Mouse (Mus musculus) limb, embryonic 14.5 days (tissue): ENCODE results near the gene Cd151. TPM values are rescaled to one million over a fixed set of nuclear protein-coding genes. Genes with fewer than 3 reads are reported as not detected.
A peak's percentile ranks its signal among the peaks of the same experiment; 100 is the strongest.

Experiments
- ATAC-seq: fragments of 200-750 bp; cut with Nextera tagmentation; 2 replicates; pipeline ENCODE4 v1.8.0; 2017; ENCODE audit warnings: low read depth, moderate number of reproducible peaks, moderate TSS enrichment; ENCODE audit not compliant: low FRiP score
- DNase-seq: peaks from one replicate; pipeline ENCODE4 v3.0.0-alpha.2; 2015; ENCODE audit warnings: low spot score
- H3K27ac ChIP-seq: fragments of 300-500 bp; sonication (generic); replicated peaks from 2 replicates; pipeline ENCODE4 v1.5.1; 2014; ENCODE audit warnings: low read depth, mild to moderate bottlenecking, low read length, moderate library complexity, mixed read lengths
- H3K27me3 ChIP-seq: fragments of 300-500 bp; sonication (generic); 2 replicates; pipeline ENCODE4 v1.6.1; 2014; ENCODE audit warnings: low read length, mixed read lengths; ENCODE audit not compliant: control insufficient read depth, insufficient read depth
- H3K36me3 ChIP-seq: fragments of 300-500 bp; sonication (generic); 2 replicates; pipeline ENCODE4 v1.6.1; 2014; ENCODE audit warnings: mild to moderate bottlenecking, low read length, moderate library complexity, mixed read lengths; ENCODE audit not compliant: control insufficient read depth, insufficient read depth
- H3K4me1 ChIP-seq: fragments of 300-500 bp; sonication (generic); 2 replicates; pipeline ENCODE4 v1.6.1; 2014; ENCODE audit warnings: antibody characterized with exemption, low read length, mixed read lengths; ENCODE audit not compliant: control insufficient read depth, insufficient read depth
- H3K4me2 ChIP-seq: fragments of 300-500 bp; sonication (generic); replicated peaks from 2 replicates; pipeline ENCODE4 v1.6.1; 2014; ENCODE audit warnings: low read depth, mild to moderate bottlenecking, low read length, moderate library complexity; ENCODE audit not compliant: severe bottlenecking
- H3K4me3 ChIP-seq: fragments of 300-500 bp; sonication (generic); replicated peaks from 2 replicates; pipeline ENCODE4 v1.5.1; 2014; ENCODE audit warnings: low read length
- H3K9ac ChIP-seq: fragments of 300-500 bp; sonication (generic); 2 replicates; pipeline ENCODE4 v1.6.1; 2014; ENCODE audit warnings: mild to moderate bottlenecking, low read depth, low read length, moderate library complexity; ENCODE audit not compliant: severe bottlenecking
- H3K9me3 ChIP-seq: fragments of 300-500 bp; sonication (generic); 2 replicates; pipeline ENCODE4 v1.6.1; 2016; ENCODE audit warnings: low read length; ENCODE audit not compliant: control insufficient read depth
- POLR2A ChIP-seq: fragments of 200-500 bp; IDR thresholded peaks from 2 replicates; pipeline ENCODE4 v1.8.0; 2012; ENCODE audit warnings: inconsistent platforms, mild to moderate bottlenecking, moderate library complexity, borderline replicate concordance; ENCODE audit not compliant: insufficient read depth, insufficient read length; ENCODE audit errors: extremely low read depth
- WGBS: fragments of 180-500 bp; shearing (Covaris S2); extraction: QIAGEN DNeasy Blood & Tissue Kit; methylation state at CpG from one replicate; pipeline ENCODE4 v1.1.7; 2014; 5-methylcytosine and 5-hydroxymethylcytosine counted together
- polyA plus RNA-seq, 2 experiments: library from polyadenylated mRNA; depleted of rRNA in 1 of 2; stranded (reverse) in 1 of 2; unstranded in 1 of 2; fragments of >200 nt; fragmentation: Nextera tagmentation in 1 of 2; extraction: Ambion mirVana in 1 of 2; gene quantifications; 2 replicates each; pipeline versions ENCODE4 v1.2.1 to v1.2.3; 2012 to 2014

Cd151 gene
- polyA plus RNA-seq, 2 experiments = 44.4 to 100 TPM

DNA sequence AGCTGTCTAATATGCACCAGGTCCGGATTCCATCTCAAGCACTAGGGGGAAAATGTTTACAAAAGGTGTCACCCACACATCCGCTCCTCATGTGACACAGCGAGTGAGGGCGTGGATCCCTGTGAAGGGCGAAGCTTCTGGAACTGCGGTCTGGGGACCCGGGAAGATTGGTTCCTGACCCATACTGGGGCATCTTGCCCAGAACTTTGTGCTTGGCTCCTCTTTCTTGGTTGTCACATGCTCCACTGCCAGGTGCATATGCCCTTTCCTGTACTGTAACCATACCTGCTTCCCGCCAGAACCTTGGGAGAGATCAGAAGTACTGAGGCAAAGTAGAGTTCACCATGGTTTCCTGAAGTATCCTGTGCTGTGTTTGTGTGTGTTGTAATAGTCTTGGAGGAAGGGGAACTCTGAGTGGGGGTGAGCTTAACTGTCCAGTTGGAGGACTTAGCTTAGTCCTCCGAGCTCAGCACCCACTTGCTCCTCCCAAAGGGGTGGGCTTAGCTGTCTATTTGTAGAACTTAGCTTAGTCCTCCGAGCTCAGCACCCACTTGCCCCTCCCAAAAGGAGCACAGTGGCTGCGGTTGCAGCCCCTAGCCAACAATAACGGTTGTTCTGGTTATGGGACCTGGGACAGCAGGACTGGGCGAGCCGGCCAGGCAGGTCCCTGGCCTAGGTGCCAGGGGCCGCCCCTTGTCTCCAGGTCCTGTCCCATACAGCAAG, 6.6 kb upstream of the Cd151 start, which contains the start of gene Cracr2b:
Gene Cracr2b (plus strand): TSS at position 704 of the 723 bp plus-strand sequence.
- H3K27ac ChIP-seq = no peak within 1 kb of the TSS
- 73% methylated on average over 15 of the region's 15 CpGs for WGBS
- peaks cover 25% of the 10 kb centered on the region for H3K4me1 ChIP-seq
- no peak for TF ChIP-seq POLR2A
- ATAC-seq = no peak
- peaks cover 46% of the 10 kb centered on the region for H3K27me3 ChIP-seq
- peaks cover 7% of the 10 kb centered on the region for H3K36me3 ChIP-seq
- H3K4me2 ChIP-seq = peak within 1 kb of the TSS; percentile 65
- H3K9me3 ChIP-seq = no peaks in the 10 kb centered on the region
- peak within 1 kb of the TSS; percentile 36 for H3K4me3 ChIP-seq
- no peak for DNase-seq
- H3K9ac ChIP-seq = peak within 1 kb of the TSS; percentile 22

DNA sequence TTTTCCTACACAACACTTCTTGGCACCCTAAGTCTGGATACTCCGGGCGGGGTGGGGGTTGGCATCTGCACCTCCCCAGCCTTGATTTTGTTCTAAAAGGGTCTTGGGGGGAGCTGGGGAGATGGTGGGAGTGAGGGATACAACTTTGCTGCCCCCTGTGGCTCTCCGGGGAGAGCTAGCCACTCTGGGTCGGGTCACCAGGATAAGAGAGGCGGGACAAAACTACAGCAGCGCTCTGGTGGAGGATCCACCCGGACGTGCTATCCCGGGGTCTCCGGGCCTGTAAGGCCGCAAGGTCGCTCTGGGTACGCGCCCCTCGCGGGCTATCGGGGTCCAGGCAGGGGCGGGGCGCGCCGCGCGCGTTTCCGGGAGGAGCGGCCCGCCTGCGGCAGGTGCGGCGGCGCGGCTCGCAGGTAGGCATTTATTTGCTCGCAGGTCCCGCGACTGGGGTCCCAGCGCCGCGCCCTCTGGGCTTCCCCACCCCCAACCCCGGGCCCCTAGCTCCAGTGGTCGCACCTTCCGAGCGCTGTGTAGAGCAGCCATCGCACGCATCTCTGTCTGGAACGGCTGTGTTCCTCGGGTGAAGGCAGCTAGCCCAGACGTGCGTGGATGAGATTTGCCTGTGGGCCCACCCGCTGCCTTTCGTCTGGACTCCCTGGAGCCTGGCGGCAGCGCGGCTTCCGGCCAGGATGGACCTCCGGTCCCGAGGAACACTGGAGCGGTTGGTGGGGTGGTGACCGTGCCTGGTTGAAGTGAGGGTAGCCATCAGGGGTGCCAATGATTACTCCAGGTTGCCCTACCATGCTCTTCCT, 5.5 kb upstream of the Cd151 start:
- ATAC-seq (no peak), DNase-seq (no peak)
- H3K9me3 ChIP-seq = no peaks in the 10 kb centered on the region
- H3K9ac ChIP-seq = peak overlapping the region; percentile 22
- H3K27ac ChIP-seq = no peak overlapping the region
- H3K4me3 ChIP-seq = peak overlapping the region; percentile 36
- H3K4me1 ChIP-seq = peaks cover 28% of the 10 kb centered on the region
- peak overlapping the region; percentile 65 for H3K4me2 ChIP-seq
- WGBS = 2% methylated on average over 36 of the region's 59 CpGs
- H3K36me3 ChIP-seq = peaks cover 7% of the 10 kb centered on the region
- H3K27me3 ChIP-seq = peaks cover 46% of the 10 kb centered on the region
- TF ChIP-seq POLR2A = no peak

DNA sequence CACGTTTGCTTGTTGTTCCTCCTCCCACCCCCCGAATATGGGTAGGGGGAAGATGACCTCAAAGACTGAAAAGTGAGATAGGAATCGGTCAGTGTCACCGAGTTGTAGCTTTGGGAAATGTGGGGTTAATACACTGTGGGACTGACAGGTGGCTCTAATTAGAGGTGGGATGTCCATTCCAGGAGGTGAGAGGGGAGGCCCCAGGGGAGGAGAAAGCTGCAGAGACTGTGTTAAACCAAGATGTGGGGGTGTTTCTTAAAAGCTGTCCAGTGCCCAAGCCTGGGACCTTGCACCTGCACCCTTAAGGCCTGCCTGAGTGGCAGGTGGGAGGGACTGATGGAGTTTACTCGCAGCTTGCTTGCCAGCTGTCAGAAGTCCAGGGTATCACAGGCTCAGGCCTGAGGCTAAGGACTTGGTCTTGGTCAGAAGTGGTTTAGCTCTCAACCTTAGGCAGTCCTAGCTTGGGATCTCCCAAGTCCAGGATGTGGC, 4.8 kb upstream of the Cd151 start:
- Histone ChIP-seq H3K4me3 (peak overlapping the region; percentile 36), H3K4me1 (peaks cover 31% of the 10 kb centered on the region), H3K36me3 (peaks cover 7% of the 10 kb centered on the region), H3K27me3 (peaks cover 46% of the 10 kb centered on the region), H3K27ac (no peak overlapping the region), H3K9me3 (no peaks in the 10 kb centered on the region), H3K4me2 (no peak overlapping the region; the same call in 1 of the 2 replicates), H3K9ac (no peak overlapping the region)
- ATAC-seq = no peak
- no peak for TF ChIP-seq POLR2A
- DNase-seq = no peak
- 11% methylated on average over 5 of the region's 5 CpGs for WGBS

DNA sequence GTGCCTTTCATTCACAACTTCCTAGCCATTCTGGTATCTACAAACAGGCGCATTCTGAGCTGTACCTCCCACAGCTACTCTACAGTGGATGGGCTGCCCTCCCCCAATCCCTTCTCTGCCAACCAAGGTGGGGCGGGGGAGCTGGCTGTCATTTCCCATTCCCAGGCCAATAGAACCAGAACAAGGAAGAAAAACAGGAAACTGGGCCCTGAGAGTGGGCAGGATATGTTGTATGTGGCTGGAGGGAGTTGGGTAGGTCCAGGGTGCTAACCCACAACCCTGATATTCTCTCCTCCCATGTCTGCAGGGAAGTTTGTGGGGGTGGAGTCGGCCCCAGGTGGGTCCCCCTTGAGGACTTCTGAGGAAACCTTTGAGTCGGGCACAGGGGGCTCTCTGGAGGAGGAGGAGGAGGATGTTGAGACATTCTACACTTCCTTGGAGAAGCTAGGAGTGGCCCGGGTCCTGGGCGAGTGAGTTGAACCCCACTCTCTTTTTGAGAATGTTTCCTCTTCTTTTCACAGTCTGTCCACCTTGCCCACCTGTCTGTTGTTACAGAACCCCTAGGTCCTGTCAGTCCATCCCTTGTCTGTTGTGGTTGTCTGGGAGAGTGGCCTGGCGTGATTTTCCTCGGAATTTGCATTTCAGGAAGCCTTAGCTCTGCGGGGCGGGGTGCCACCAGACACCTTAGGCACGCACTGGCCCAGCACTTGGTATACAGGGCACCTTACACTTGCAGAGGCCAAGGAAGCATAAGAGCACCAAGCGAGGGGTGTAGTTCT, 3.2 kb upstream of the Cd151 start:
- H3K4me2 ChIP-seq = peak overlapping the region; percentile 48
- DNase-seq = no peak
- peaks cover 3% of the 10 kb centered on the region for H3K36me3 ChIP-seq
- no peak overlapping the region for H3K27ac ChIP-seq
- peaks cover 46% of the 10 kb centered on the region for H3K27me3 ChIP-seq
- ATAC-seq = no peak
- WGBS = 31% methylated on average over 12 of the region's 12 CpGs
- no peak overlapping the region for H3K9ac ChIP-seq
- H3K4me1 ChIP-seq = peaks cover 43% of the 10 kb centered on the region
- no peak for TF ChIP-seq POLR2A
- peak overlapping the region; percentile 26 for H3K4me3 ChIP-seq
- no peaks in the 10 kb centered on the region for H3K9me3 ChIP-seq
